Mouse (Mus musculus) limb, embryonic 14.5 days (tissue): ENCODE results near the gene Eefsec. TPM values are rescaled to one million over a fixed set of nuclear protein-coding genes. Genes with fewer than 3 reads are reported as not detected.

ENCODE experiments used
- ATAC-seq: fragments of 200-750 bp; cut with Nextera tagmentation; 2 replicates; pipeline ENCODE4 v1.8.0; 2017; ENCODE audit warnings: low read depth, moderate number of reproducible peaks, moderate TSS enrichment; ENCODE audit not compliant: low FRiP score
- DNase-seq: peaks from one replicate; pipeline ENCODE4 v3.0.0-alpha.2; 2015; ENCODE audit warnings: low spot score
- H3K27ac ChIP-seq: fragments of 300-500 bp; sonication (generic); replicated peaks from 2 replicates; pipeline ENCODE4 v1.5.1; 2014; ENCODE audit warnings: low read depth, mild to moderate bottlenecking, low read length, moderate library complexity, mixed read lengths
- H3K27me3 ChIP-seq: fragments of 300-500 bp; sonication (generic); 2 replicates; pipeline ENCODE4 v1.6.1; 2014; ENCODE audit warnings: low read length, mixed read lengths; ENCODE audit not compliant: control insufficient read depth, insufficient read depth
- H3K36me3 ChIP-seq: fragments of 300-500 bp; sonication (generic); 2 replicates; pipeline ENCODE4 v1.6.1; 2014; ENCODE audit warnings: mild to moderate bottlenecking, low read length, moderate library complexity, mixed read lengths; ENCODE audit not compliant: control insufficient read depth, insufficient read depth
- H3K4me1 ChIP-seq: fragments of 300-500 bp; sonication (generic); 2 replicates; pipeline ENCODE4 v1.6.1; 2014; ENCODE audit warnings: antibody characterized with exemption, low read length, mixed read lengths; ENCODE audit not compliant: control insufficient read depth, insufficient read depth
- H3K4me2 ChIP-seq: fragments of 300-500 bp; sonication (generic); replicated peaks from 2 replicates; pipeline ENCODE4 v1.6.1; 2014; ENCODE audit warnings: low read depth, mild to moderate bottlenecking, low read length, moderate library complexity; ENCODE audit not compliant: severe bottlenecking
- H3K4me3 ChIP-seq: fragments of 300-500 bp; sonication (generic); replicated peaks from 2 replicates; pipeline ENCODE4 v1.5.1; 2014; ENCODE audit warnings: low read length
- H3K9ac ChIP-seq: fragments of 300-500 bp; sonication (generic); 2 replicates; pipeline ENCODE4 v1.6.1; 2014; ENCODE audit warnings: mild to moderate bottlenecking, low read depth, low read length, moderate library complexity; ENCODE audit not compliant: severe bottlenecking
- H3K9me3 ChIP-seq: fragments of 300-500 bp; sonication (generic); 2 replicates; pipeline ENCODE4 v1.6.1; 2016; ENCODE audit warnings: low read length; ENCODE audit not compliant: control insufficient read depth
- POLR2A ChIP-seq: fragments of 200-500 bp; IDR thresholded peaks from 2 replicates; pipeline ENCODE4 v1.8.0; 2012; ENCODE audit warnings: inconsistent platforms, mild to moderate bottlenecking, moderate library complexity, borderline replicate concordance; ENCODE audit not compliant: insufficient read depth, insufficient read length; ENCODE audit errors: extremely low read depth
- WGBS: fragments of 180-500 bp; shearing (Covaris S2); extraction: QIAGEN DNeasy Blood & Tissue Kit; methylation state at CpG from one replicate; pipeline ENCODE4 v1.1.7; 2014; 5-methylcytosine and 5-hydroxymethylcytosine counted together
- polyA plus RNA-seq, 2 experiments: library from polyadenylated mRNA; depleted of rRNA in 1 of 2; stranded (reverse) in 1 of 2; unstranded in 1 of 2; fragments of >200 nt; fragmentation: Nextera tagmentation in 1 of 2; extraction: Ambion mirVana in 1 of 2; gene quantifications; 2 replicates each; pipeline versions ENCODE4 v1.2.1 to v1.2.3; 2012 to 2014

Gene Eefsec
- polyA plus RNA-seq, 2 experiments = 23.0 to 38.2 TPM

DNA sequence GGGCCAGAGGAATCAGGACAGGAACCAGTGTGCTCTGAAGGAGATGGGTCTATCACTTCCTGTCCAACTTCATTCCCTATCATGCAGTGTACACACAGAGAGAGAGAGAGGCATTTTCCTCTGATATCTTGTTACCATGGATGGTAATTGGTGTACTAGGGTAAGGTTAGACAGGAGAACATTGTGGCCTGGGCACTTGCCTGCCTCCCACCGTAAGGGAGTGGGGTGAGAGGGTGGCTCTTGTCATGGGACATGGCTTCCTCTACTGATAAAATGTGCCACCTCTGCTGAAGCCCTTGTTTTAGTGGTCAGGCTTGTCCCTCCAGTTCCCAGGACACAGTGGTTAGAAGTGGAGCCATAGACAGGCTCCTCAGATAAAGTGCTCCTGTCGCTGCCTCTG lies 178.4 kb downstream of the Eefsec start:
- Histone ChIP-seq H3K9ac (no peak overlapping the region), H3K4me1 (peaks cover 10% of the 10 kb centered on the region; the same call in 1 of the 2 replicates), H3K4me2 (no peak overlapping the region), H3K9me3 (no peaks in the 10 kb centered on the region), H3K27me3 (no peaks in the 10 kb centered on the region), H3K27ac (no peak overlapping the region), H3K4me3 (no peak overlapping the region), H3K36me3 (0 out of 2 replicates have a peak, but pooled peaks cover 4% of the 10 kb centered on the region)
- ATAC-seq = no peak
- WGBS = 81% methylated on average over 2 of the region's 2 CpGs
- TF ChIP-seq POLR2A = no peak
- no peak for DNase-seq

- 85% methylated on average over 3 of the region's 3 CpGs for WGBS
- DNase-seq = no peak
- Histone ChIP-seq H3K27ac (no peak overlapping the region), H3K4me1 (peaks cover 5% of the 10 kb centered on the region; the same call in 1 of the 2 replicates), H3K36me3 (0 out of 2 replicates have a peak, but pooled peaks cover 4% of the 10 kb centered on the region), H3K4me3 (no peak overlapping the region), H3K9me3 (no peaks in the 10 kb centered on the region), H3K27me3 (no peaks in the 10 kb centered on the region), H3K4me2 (no peak overlapping the region), H3K9ac (no peak overlapping the region)
- TF ChIP-seq POLR2A = no peak
- ATAC-seq = no peak
These were observed 179.3 kb downstream of the Eefsec start for GRCm38 (mm10) chr6:88267068-88267467.

DNA sequence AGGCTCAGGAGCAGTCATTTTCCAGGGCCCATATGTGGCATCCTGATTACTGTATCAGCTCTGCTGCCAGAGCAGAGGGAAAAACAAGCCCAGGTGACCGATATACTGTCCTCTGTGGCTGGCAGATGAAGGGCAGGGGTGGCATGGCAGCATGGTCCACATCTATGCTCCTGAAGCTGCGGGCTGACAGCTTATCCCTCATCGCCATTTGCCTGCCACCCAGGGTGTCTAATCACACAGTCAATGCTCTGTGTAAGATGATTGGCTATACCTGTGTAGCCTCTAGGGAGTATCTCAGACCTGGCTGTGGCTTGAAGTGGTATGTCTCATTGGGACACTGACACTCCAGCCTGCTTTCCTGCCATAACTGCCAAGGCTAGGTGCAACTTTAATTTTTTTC lies 180.3 kb downstream of the Eefsec start:
- 86% methylated on average over 3 of the region's 3 CpGs for WGBS
- no peaks in the 10 kb centered on the region for H3K27me3 ChIP-seq
- no peaks in the 10 kb centered on the region for H3K9me3 ChIP-seq
- H3K4me1 ChIP-seq = no peaks in the 10 kb centered on the region
- H3K4me2 ChIP-seq = no peak overlapping the region
- no peak overlapping the region for H3K9ac ChIP-seq
- no peak for DNase-seq
- ATAC-seq = no peak
- no peak for TF ChIP-seq POLR2A
- no peak overlapping the region for H3K27ac ChIP-seq
- H3K36me3 ChIP-seq = 0 out of 2 replicates have a peak, but pooled peaks cover 4% of the 10 kb centered on the region
- no peak overlapping the region for H3K4me3 ChIP-seq

GRCm38 (mm10) chr6:88265355-88265754 lies 181.0 kb downstream of the Eefsec start:
- Histone ChIP-seq H3K4me3 (no peak overlapping the region), H3K9ac (no peak overlapping the region), H3K36me3 (0 out of 2 replicates have a peak, but pooled peaks cover under 1% of the 10 kb centered on the region), H3K27ac (no peak overlapping the region), H3K4me2 (no peak overlapping the region), H3K9me3 (no peaks in the 10 kb centered on the region), H3K27me3 (no peaks in the 10 kb centered on the region), H3K4me1 (no peaks in the 10 kb centered on the region)
- WGBS = 90% methylated on average over 1 of the region's 1 CpGs
- ATAC-seq (no peak), DNase-seq (no peak)
- no peak for TF ChIP-seq POLR2A

- TF ChIP-seq POLR2A = no peak
- Histone ChIP-seq H3K9me3 (no peaks in the 10 kb centered on the region), H3K36me3 (peaks cover 3% of the 10 kb centered on the region; the same call in 1 of the 2 replicates), H3K4me1 (no peaks in the 10 kb centered on the region), H3K27ac (no peak overlapping the region), H3K9ac (no peak overlapping the region), H3K27me3 (no peaks in the 10 kb centered on the region), H3K4me2 (no peak overlapping the region), H3K4me3 (no peak overlapping the region)
- ATAC-seq = no peak
- WGBS = 31% methylated on average over 9 of the region's 9 CpGs
- DNase-seq = no peak
These were observed 184.2 kb downstream of the Eefsec start for GRCm38 (mm10) chr6:88262160-88262559.

DNA sequence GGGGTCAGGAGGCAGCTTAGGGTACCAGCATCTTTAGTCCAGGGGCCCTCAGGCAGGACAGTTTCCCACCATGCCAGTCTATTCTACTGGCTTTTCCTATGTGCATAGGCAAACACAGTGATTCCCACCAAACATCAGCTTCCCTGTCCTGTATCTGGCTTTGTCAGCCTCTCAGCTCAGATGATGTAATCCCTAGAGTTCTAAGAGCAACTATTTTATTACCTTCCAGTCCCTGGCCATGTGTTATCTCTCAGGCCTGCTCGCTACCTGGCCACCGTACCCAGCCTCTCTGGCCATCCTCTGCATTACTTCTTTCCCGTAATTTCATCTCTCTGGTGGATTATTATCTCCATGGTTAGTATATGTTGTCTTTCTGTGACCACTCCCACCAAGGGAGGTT lies 185.7 kb downstream of the Eefsec start:
- Histone ChIP-seq H3K9me3 (no peaks in the 10 kb centered on the region), H3K9ac (no peak overlapping the region), H3K36me3 (peaks cover 12% of the 10 kb centered on the region; the same call in 1 of the 2 replicates), H3K4me3 (no peak overlapping the region), H3K4me2 (no peak overlapping the region), H3K4me1 (no peaks in the 10 kb centered on the region), H3K27ac (no peak overlapping the region), H3K27me3 (no peaks in the 10 kb centered on the region)
- WGBS = 76% methylated on average over 3 of the region's 3 CpGs
- no peak for ATAC-seq
- TF ChIP-seq POLR2A = no peak
- no peak for DNase-seq
